Mouse (Mus musculus) c-Kit-negative CD71-positive TER-119-positive erythroid progenitor cells, embryonic 14.5 days (primary cell): ENCODE measurements around the gene Umod.

Source experiments
- DNase-seq: peaks from one replicate; pipeline ENCODE4 v3.0.0-alpha.2; 2013; ENCODE audit warnings: low read depth, low spot score

The Umod gene

DNA sequence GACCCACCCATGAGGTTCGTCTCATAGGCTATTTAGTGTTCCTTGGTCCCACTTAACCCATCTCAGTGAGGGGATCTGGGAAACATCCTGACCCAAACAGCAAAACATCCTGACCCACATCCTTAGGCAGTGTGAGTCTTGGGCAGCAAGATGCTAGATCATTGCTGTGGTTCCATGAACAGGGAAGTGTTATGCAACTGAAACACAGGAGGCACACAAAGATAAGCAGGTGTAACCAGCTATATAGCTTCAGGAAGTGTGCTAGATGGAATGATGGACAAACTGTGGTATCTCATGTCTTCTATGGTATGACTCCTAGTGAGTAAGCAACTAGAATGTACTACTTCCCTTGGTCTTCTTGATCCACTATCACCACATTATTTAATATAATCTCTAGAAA lies 37.1 kb downstream of the Umod start:
- DNase-seq: no peak

- peak; percentile 4 for DNase-seq
These were observed 51.9 kb downstream of the Umod start for GRCm38 (mm10) chr7:119427180-119427616.

DNA sequence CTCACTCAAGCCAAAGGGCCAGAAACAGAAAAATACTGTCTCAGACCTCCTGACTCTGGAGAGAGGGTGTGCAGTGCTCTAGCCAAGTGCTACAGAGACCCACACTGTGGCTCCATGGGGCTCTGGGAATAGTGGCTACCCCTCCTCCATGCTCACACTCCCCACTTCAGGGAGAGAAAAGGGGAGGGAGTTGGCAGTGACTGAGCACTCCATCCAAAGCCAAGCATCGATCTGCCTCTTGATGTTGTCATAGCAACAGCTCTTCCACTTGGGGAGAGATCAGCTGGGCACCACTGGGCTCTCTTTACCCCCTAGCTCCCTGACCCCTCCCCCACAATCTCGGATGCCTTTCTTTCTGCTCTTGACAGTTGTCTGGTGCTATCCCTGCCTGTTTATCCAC lies 58.4 kb downstream of the Umod start:
- no peak for DNase-seq

DNA sequence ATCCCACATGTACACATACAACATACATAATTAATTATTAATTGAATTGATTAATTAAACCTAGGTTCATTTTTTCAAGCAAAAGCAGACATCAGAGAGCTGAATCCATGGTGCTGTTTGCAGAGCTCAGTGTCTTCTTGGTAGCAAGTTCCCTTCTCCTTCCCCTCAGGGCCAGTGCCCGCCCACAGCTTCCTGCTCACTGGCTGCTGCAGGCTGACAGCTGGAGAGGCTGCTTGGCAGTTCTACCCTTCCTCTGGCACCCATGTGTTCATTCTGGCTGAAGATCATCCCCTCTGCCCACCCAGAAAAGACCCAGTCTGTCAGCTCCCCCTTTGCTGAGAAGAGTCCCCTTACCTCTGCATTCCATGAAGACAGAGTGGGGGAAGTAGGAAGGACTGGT lies 60.6 kb downstream of the Umod start:
- no peak for DNase-seq
